Mouse (Mus musculus) erythroblast, embryonic 14.5 days (primary cell): ENCODE measurements around the gene Nrip1.

Experiments
- GATA1 ChIP-seq: IDR thresholded peaks from 2 replicates; pipeline ENCODE4 v1.6.1; 2012; ENCODE audit warnings: low read length, inconsistent platforms, mixed read lengths
- TAL1 ChIP-seq: IDR thresholded peaks from 3 replicates; pipeline ENCODE4 v1.6.1; 2012; ENCODE audit warnings: low read length, inconsistent platforms, mixed read lengths

- TF ChIP-seq GATA1 (no peak), TAL1 (no peak)
Measured at GRCm38 (mm10) chr16:76396512-76396911, 22.9 kb upstream of the Nrip1 start.
